Mouse (Mus musculus) left cerebral cortex, adult 8-10 months (tissue): ENCODE data around the gene G3bp1. TPM values are rescaled to one million over a fixed set of nuclear protein-coding genes. Genes with fewer than 3 reads are reported as not detected.
A peak's percentile ranks its signal among the peaks of the same experiment; 100 is the strongest.

Experiments
- DNase-seq, 2 experiments: peaks; one replicate each; pipeline ENCODE4 v3.0.0; 2022; ENCODE audit warnings: low spot score in 2 of 2
- total RNA-seq, 4 experiments: library from RNA; stranded (reverse); gene quantifications; 2 replicates each; pipeline ENCODE4 v1.2.4; 2022

G3bp1 gene
- total RNA-seq, 4 experiments from 2014 or later, result 31.9 to 33.7 (median 32.1) TPM

DNA sequence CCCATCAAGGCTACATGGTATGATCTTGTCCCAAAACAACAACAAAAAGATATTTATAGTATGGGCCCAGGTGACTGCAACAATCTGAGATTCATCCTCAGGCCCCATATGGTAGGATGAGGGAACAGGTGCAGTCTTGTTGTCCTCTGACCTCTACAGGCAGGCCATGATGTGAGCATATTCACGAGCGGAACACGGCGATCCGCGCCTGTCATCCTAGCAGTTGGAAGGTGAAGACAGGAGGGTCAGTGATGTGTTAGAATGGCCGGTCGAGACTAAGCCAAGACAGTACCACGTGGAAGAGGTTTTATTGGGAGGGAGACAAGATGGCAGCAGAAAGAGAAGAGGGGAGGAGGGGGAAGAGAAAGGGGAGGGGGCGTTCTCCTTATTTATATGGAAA lies 4.8 kb upstream of the G3bp1 start:
- DNase-seq, result no peak

GRCm38 (mm10) chr11:55465177-55465576 lies 4.3 kb upstream of the G3bp1 start:
- DNase-seq, result no peak

DNA sequence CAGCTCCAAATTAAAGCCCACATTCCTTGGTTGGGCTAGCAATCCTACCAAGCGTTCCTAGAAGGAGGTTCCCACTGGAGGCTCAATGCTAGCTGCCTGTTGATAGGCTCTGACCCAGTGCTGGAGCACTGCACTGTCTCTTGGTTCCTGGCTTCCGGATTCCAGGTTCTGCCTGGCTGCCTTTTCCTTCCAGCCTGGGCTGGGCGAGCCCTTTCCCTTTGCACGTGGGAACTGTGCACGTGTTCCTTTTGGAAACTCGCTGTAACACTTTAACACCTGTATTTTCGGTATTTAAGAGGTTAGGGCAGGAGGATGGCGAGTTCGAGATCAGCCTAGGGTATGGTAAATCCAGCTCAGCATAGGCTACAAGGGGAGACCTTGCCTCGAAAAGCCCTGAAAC lies 1.5 kb upstream of the G3bp1 start:
- no peak for DNase-seq

GRCm38 (mm10) chr11:55468611-55469047 lies 856 bp upstream of the G3bp1 start:
- DNase-seq, result no peak

- DNase-seq, result no peak
Measured at GRCm38 (mm10) chr11:55469923-55470691, 622 bp downstream of the G3bp1 start.

GRCm38 (mm10) chr11:55470761-55471160 lies 1.3 kb downstream of the G3bp1 start:
- DNase-seq, result no peak

DNA sequence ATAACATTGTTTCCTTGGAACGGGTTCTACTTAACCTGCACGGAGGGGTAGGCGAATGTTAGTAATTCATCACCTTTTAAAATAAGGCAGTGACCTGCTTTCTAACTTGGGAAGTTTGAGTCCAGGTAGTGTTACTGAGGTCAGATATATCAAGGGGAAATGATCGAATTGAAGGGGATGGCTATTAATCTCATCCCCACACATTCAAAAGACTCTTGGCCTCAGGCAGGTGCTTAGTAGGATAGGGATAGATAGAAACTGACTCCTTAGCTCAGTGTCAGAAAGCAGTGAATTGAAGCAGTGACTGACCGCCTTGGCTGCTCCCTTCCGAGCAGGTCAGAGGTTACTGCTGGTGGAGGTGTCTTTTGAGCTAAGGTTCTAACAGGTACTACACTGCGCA lies 2.0 kb downstream of the G3bp1 start:
- DNase-seq, result no peak

DNA sequence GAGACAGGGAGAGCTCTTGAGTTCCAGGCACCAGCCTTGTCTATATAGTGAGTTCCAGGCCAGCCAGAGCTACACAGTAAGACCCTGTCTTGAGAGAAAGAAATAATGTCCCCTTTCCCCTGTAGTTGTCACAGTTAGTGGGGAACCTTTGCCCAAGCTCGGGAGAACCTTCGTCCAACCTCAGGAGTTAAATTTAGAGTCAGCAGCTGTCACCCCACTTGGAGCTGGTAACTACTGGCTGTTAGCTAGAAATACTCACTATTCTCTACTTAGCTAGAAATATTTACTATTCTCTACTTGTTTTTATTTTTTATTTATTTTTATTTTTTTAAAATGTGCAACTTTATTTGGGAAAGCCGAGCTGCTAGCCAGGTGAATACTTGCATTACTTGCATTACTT lies 3.7 kb downstream of the G3bp1 start:
- no peak for DNase-seq

- DNase-seq, result no peak
Measured at GRCm38 (mm10) chr11:55485443-55485842, 16.0 kb downstream of the G3bp1 start.

DNA sequence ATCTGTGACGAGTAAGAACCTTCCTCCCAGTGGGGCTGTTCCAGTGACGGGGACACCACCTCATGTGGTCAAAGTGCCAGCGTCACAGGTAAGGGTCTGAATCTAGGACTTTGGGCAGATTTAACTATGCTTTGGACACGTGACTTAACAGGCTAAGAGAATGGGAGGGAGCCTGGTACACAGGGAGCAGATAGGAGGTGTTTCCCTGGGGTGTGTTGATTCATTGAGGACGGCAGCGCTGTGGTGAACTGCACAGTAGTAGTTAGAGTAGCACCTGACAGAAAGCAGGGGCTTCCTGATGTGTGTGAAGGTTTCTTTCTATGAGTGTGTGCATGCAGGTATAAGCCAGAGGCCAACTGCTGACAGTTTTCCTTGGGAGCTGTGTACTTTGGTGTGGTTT lies 26.7 kb downstream of the G3bp1 start:
- DNase-seq, result no peak

DNA sequence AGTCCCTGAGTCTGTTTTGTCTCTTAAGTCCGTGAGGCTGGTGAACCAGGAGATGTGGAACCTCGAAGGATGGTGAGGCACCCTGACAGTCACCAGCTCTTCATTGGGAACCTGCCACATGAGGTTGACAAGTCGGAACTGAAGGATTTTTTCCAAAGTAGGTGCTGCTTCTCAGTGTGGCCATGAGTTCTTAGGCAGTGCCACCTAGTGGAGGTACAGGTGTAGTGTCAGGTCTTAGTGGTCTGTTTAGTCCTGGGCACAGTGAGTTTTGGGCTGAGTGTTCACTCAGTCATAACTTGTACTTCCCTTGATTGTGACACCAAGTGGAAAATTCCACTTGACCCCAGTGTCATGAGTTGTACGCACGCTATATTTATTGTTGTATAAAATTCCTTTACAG lies 28.4 kb downstream of the G3bp1 start:
- no peak for DNase-seq

GRCm38 (mm10) chr11:55501955-55502531 lies 32.6 kb downstream of the G3bp1 start:
- no peak for DNase-seq

DNA sequence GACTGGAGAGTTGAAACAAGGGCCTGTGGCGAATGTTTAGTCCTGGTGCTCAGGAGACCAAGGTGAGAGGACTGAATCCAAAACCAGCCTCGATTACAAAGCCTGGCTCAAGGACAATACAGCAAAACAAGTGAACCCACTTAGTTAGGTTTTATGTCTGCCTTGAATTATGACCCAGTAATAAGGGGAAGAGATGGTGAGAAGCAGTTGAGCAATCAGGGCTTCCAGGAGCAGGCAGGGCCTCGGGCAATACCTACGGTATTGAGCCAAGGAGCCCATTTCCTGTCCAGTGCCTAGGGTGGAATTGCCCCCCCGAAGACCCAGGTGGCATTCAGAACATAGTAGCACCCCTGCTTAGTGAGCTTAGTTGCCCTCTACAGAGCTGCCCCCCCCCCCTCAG lies 33.4 kb downstream of the G3bp1 start:
- no peak for DNase-seq

DNA sequence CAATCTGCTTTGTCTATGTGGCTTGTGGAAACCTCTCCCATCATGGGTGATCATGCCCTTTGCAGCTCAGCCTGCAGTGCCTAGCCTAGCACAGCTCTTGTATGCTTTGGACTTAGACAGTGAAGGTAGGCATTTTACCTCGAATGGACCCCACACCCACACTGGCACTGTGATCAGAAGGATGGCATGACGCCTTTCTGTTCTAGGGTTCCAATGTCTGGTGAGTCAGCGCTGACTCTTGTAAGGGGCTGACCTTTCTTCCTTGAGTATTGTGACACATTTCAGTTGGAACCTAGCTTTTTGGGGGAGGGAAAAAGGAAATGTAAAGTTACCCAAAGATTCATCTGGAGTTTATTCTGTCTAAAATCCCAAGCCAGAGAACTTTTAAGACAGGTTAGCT lies 36.0 kb downstream of the G3bp1 start:
- no peak for DNase-seq

DNA sequence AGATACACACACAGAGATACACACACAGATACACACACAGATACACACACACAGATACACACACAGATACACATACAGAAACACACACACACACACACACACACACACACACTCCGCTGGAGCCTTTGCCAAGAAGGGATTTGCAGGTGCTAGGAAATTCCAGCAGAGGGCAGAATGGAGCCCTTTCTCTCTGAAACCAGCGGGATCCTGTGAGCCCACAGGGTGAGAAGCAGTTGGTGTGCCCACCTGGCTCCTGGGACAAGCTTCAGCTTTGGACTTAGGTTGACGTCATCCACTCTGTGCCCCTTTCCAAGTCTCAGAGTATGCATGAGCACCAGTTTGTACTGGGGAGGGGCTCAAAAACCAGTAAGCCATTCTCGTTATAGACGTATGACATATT lies 41.9 kb downstream of the G3bp1 start:
- DNase-seq, result no peak

GRCm38 (mm10) chr11:55517666-55518065 lies 48.2 kb downstream of the G3bp1 start:
- DNase-seq, result no peak

DNA sequence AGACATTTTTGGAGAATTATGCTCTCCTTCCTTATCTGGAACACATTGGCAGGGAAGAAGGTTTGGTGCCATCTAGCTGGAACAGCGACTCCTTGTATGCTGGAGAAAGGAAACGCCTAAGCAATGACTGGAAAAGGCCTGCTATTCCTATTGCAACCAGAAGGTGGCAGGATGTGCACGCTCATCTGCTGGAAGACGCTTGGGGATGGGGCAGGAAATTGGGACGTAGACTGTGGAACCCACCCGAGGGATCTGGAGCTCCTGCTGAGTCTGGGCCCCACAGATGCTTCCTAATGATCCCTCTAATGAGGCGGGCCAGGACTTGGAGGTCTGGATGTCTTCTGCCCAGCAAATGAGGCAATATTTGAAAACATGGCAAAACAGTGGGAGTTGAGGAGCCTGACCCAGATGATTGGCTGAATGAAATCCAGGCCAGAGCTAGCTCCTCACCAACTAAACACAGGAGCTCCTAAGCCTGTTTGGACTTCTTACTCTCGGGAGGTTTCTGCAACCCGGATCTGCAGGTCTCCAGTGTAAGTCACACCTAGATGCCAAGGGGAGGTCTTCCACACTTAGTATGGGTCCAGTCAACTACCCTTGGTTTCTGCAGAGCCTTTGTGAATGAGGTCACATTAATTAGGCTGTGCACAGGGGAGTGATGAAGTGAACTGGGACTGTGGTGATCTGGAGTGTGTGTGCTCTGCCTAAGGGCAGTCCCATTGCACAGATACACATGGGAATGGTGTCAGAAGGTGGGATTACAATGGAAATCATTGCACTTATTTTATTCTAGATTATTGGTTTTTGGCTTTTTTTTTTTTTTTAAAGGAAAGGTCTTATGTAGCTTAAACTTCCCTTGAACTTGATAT lies 49.6 kb downstream of the G3bp1 start:
- DNase-seq, result peak; percentile 57 to 64

DNA sequence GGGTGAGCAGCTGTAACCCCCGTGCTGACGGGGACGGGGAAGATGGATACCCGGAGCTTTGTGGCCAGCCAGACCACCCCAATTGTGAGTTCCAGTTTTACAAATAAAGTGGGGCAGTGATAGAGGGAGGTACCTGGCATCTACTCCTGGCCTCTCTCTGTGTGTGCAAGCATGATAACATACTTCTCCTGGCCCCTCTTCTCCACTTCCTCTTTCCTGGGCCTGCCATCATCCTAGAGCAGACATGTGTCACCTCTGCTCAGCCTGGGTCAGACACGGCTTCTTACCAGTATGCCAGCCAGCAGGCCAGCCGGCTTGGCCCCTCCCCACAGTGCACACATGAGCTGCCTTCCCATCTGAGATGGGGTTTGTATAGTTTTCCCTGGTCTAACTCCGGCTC lies 61.3 kb downstream of the G3bp1 start:
- DNase-seq, result no peak

DNA sequence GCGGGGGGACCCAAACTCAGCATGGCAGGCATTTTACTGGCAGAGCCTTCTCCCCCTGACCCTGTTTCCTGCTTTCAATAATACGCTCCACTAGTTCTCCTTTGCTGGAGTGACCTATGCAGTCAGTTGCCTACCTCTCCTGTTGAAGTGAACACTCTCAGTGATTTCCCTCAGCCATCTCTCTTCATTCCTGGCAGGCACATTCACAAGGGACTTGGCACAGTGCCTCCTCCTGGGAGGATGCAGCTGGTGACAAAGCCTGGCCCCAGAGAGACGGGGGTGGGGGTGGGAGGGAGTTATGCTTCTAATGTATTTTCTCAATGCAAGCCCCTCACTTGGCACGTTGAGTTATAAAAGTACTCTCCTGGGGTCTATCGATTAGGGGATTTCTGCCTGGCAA lies 63.9 kb downstream of the G3bp1 start:
- DNase-seq, result peak; percentile 6 to 64

- no peak for DNase-seq
Measured at GRCm38 (mm10) chr11:55534766-55535165, 65.3 kb downstream of the G3bp1 start.

GRCm38 (mm10) chr11:55542128-55542527 lies 72.6 kb downstream of the G3bp1 start:
- no peak for DNase-seq

DNA sequence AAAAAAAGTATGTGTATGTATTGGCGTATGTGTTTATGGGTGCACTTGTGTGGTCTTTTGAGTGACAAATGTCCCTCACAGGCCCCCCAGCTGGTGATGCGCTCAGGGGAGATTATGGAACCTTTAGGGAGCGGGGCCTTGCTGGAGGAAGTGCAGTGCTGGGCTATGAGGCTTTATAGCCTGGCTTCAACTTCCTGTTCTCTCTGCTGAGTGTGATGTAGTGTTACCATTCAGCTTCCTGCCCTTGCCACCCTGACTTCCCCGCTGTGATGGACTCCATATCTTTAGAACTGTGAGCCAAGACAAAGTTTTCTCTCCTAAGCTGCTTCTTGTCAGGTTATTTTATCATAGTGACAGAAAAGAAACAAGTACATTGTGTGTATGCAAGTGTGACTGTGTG lies 73.2 kb downstream of the G3bp1 start:
- no peak for DNase-seq
